Mouse (Mus musculus): ENCODE results near the gene Ttc23l.
A peak's percentile ranks its signal among the peaks of the same experiment; 100 is the strongest.
"Not testable (repeated sequence)": the region's sequence is repeated elsewhere in the genome, so short reads cannot be mapped to it uniquely, and the experiment has no call there.

Ttc23l gene

DNA sequence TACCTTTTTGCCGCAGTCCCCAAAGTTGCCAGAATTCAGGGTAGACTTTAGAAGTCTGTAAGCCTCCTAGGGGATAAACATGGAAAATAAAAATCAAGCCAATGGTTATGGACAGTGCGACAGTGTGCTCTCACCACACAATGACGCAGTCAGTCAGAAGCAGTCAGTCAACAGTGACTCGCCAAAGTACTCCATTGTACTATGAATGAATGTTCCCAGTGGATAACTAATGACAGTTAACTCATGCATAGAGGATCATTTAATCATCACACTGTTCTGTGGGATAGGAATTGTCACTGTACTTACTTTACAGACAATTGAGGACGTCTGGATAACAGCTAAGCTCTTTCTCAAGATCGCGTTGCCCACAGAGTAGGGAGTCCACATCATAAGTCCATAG lies 43.3 kb downstream of the Ttc23l start:
- DNase-seq (ENCODE audit: low spot score in 2 of 2): no peak

DNA sequence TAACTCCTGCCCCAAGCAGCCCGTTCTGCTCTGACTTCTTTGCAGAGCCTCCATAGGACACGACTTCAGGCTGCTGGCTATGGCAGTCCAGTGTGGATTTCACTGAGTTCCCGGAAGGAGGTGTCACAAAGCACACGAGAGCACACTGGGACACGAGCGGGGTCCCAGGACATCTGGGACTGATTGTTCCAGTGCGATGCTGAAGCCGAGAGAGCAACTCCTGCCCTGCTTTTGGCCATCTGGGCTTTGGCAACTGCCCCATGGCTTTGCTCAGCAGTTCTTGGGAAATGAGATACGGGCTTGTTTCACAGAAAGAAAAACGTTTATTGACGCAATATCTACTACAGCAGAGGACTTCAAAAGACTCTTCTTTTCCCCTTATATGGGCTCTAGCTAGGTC lies 52.4 kb downstream of the Ttc23l start:
- no peak for DNase-seq (ENCODE audit: low spot score in 2 of 2)

DNA sequence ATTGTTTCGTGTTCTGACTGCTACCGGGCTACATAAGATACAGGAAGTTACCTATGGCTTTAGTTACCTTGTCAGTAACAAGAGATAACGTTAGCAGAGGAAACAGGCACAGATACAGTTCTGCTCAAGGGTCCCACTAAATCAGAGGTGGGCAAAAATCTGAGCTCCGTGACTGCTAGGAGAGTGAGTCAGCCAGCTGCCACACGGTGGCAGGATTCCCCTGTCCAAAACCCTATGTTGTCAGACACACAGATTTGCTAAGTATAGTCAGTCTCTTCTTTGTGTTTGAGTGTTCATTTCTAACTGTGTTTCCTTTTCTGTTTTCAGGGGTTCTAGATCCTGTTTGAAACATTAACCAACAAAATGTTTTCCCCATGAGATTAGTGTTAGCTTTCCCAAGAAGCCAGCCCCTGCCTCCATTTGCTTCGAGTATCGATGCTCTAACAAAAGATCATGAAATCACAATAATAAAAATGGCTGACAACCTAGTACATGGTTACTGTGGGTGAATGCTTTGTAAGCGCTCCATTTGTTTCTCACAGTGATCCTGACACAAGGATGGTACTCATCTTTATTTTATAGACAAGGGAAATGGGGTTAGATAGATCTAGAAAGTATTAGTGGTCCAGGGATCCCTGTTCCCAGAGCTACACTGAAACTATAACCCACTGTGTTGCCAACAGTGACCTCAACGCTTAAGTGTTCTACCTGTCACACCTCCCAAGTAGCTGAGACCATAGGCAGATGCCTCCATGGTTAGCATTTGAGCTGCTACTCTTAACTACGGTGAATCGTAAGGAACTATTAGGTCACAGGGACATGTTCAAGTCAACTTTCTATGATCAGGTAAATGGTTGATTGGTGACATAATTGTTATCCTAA lies 57.4 kb downstream of the Ttc23l start:
- peak in 1 of 2 experiments; percentile 54 for DNase-seq (ENCODE audit: low spot score in 2 of 2)

DNA sequence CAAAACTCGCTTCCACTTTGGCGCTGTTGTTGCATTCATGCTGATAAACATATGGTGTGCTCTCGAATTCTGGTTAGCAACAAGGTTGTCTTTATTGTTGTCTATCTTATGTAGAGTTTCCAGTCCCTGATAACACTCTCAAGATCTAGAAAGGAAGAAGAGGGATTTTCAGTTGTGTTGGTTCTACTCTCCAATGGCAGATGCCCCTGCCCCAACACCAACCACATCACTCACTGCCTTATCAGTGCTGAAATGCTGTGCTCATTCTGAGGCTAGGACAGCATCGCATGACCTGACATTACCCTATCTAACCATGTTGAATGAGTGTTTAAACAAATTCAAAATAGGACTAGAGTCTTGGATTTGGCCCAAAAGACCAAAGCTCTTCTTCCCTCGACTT lies 58.4 kb downstream of the Ttc23l start:
- DNase-seq (ENCODE audit: low spot score in 2 of 2): no peak

DNA sequence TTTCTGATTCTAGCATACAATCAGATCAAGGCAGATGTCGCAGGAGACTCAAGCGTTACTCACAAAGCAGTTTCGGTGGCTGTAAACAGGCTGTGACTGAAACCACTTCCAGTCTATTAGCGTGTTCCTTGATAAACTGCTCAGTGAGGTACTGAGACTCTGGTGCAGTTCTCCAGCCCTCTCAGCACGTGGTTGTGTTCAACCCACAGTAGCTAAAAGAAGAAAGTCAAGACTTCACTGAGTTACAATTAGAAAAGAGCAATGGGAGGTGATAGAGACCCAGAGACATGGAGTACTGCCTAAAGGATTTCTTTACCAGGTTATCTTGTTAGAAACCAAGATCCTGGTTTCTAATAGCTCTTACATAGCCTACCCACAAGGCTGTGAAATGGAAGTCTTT lies 58.9 kb downstream of the Ttc23l start:
- DNase-seq (ENCODE audit: low spot score in 2 of 2): no peak

DNA sequence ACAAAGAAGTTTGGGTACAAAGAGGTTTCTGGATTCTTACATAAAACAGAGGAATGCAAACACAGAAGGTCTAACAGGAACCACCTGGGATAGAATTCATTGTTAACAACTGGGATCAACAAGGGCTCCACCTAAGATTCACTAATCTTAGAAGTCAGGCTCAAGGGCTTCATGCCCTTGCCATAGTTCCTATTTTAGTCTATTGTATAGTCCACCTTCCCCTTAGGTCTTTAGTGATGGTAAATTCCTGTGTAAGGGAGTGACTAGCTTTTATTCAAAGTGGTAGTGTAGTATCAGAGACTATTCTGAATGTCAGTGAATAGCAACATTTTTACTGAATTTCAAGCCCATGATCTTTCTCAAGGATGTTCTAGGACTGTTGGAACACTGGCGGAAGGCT lies 61.8 kb downstream of the Ttc23l start:
- DNase-seq (ENCODE audit: low spot score in 2 of 2): not testable (repeated sequence)

DNA sequence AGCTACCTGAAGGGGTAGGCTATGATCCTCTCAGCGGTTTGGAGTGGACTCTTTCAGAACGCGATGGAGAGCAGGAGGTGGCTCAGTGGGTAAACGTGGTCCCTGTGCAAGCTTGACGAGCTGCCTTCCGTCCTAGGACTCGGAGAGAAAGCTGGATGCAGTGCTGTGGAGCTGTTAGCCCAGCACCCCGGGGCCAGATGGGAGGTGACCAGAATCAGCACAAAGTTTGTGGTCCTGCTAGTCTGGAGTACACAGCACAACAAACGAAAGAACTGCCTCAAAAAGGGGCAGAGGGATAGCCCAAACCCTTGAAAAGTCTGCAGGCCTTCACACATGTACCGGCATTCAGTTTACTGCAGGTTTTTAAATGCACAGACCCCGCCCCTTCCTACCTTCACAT lies 62.5 kb downstream of the Ttc23l start:
- DNase-seq (ENCODE audit: low spot score in 2 of 2): no peak

DNA sequence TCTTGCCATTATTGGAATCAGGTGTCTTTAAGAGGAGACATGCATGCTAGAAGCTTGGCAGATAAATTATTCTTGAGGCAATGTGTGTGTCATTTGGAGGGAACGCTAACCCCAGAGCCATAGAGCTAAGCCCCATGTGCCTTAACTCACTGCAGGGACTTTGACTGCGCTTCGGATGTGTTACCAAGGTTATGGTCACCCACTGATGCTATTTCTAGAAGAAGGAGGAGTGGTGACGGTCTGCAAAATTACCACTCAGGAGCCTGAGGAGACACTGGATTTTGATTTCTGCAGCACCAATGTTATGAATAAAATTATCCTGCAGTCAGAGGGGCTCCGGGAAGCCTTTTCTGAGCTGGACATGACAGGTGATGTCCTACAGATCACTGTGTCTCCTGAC lies 68.4 kb downstream of the Ttc23l start:
- peak in 1 of 2 experiments; percentile 22 for DNase-seq (ENCODE audit: low spot score in 2 of 2)

DNA sequence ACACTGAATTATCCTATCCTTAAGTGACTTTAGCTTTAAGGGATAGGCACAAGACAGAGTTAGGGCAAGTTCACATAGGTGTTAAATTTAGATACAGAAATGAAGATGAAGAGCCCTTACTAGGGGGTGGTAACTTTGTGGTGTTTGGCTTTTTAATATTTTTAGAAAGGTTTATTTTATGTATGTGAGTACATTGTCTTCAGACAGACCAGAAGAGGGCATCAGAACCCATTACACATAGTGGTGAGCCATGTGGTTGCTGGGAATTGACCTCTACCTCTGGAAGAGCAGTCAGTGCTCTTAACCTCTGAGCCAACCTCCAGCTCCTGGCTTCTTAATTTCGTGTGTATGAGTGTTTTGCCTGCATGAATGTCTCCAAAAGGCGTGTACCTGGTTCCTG lies 71.2 kb downstream of the Ttc23l start:
- DNase-seq (ENCODE audit: low spot score in 2 of 2): no peak

DNA sequence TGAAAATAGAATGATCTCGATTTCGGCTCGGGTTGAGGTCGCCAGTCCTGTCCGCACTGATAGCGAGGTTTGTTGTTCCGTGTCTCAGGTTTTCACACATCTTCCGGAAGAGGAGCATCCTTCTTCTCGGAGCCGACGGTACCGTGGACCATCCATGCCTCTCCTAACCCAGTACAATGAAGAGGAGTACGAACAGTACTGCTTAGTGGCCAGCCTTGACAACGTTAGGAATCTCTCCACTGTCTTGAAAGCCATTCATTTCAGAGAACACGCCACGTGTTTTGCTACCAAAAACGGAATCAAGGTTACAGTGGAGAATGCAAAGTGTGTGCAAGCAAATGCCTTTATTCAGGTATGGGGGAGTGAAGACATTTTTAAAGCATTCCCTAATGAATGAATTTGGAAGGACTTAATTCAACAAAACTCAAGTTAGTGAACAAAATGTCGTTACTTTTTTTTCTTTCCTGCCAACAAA lies 72.1 kb downstream of the Ttc23l start:
- DNase-seq (ENCODE audit: low spot score in 2 of 2): no peak

DNA sequence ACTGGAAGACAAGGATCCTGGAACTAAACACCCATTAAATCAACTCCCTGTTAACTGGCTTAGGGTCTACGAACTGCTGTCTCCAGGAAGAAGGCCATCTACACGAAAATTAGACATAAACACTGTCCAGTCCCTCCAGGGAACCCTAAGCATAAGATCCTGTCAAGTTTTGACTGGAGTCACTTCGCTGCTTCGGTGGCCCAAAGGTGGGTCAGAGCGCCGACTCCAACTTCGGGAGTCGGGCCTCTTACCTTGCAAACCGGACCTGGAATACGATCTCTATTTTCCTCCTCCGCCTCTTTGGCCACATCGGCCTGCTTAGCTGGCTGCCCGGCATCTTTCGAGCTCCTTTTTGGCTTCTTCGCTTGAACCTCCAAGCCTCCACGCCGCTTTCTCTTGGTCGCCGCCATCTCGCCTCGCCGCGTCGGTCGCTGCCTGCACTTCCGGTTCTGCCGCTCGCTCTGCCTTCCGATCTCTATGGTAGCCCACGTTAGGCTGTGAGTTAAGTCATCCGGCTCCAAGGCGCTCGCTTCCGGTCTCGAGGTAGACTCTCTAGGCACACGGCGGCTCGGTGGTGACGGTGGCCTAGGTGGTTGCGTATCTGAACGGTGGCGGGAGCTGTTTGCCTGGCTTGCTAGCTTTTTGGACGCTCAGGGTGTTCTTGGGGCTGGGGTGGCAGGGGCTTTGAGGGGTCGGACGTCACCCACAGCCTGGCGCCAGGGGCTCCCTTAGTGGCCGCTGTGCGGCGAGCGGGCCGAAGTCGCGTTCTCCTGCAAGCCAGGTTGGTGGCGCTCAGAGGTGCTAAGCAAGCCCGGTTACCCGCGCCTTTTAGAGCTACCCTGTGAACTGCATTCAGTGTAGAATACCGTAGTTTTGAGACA lies 72.7 kb downstream of the Ttc23l start, which contains the start of the genes Brix1 and Rad1:
Gene Brix1, minus strand, starts transcription at position 464 of the 881 bp plus-strand sequence.
Gene Rad1, plus strand, starts transcription at position 535 of the 881 bp plus-strand sequence.
- peak; percentile 87 to 96 for DNase-seq (ENCODE audit: low spot score in 2 of 2)

DNA sequence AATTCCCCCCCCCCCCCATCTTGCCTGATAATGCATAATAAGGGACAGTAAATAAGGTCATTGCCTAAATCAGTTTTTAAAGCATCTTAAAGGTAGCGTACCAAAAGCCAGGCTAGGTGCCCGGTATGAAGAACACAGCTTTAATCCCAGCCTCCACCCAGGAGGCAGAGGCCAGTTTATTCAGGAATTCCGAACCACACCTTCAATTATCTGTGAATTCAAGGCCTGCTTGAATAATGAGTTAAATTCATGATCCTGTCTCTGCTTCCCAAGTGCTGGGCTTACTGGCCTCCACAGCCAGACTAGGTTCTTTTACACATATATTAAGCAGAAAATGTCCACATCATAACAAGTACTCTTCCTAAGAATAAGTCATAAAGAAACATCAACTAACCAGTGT lies 87.5 kb downstream of the Ttc23l start:
- DNase-seq (ENCODE audit: low spot score in 2 of 2): no peak

DNA sequence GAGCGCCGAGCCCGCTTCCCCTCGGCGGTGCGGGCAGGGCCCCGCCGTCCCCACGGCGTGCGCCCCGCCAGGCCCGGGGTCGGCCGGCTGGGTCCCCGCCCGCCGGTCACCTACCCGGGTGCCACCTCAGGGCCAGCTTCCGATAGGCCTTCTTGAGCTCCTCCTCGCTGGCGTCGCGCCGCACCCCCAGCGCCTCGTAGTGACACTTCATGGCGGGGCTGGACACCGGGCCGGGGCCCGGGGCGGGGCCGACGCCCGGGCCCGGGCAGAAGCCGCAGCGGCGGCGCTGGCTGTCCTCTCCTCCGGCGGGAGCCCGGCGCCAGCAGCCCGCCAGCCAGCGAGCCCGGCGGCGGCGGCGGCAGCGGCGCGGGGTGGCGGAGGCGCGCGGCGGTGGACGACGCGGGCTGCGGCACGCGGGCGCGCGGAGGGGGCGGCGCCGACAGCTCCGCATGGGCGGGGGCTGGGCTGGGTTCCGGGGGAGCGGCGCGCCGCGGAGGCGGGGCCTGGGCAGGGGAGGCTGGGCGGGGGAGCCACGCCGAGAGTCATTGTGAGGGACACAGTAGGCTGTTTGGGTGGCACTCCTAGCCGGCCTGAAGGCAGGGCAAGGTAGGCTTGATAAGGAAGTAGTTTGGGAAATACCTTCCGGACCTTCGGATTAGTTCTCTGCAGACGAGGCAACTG lies 88.2 kb downstream of the Ttc23l start, which contains the start of gene Dnajc21:
Gene Dnajc21, minus strand, starts transcription at position 366 of the 681 bp plus-strand sequence.
- peak in 1 of 2 experiments; percentile 71 for DNase-seq (ENCODE audit: low spot score in 2 of 2)

DNA sequence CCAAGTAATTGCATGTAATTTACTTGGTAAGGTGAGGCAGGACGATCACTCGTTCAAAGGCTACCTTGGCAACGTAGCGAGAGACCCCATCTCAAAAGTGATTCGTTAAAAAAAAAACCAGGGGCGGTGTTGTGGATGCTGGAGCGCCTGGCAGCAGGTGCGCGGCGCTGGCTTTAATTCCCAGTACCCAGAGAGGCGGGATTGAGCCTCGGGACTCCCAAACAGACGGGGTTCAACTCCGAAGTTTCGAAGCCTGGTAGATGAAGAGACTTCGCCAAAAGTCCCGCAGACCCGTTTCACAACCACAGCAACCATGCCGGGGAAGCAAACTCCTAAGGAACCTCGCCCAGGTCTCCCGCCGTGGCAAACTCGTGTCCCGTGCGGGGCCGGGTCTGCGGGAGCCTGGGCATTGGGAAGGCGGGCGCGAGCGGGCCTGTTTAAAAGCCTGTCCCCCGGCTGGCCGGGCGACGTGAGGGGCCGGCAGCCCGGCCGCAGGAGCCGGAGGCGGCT lies 88.8 kb downstream of the Ttc23l start:
- DNase-seq (ENCODE audit: low spot score in 2 of 2): peak in 1 of 2 experiments; percentile 22

DNA sequence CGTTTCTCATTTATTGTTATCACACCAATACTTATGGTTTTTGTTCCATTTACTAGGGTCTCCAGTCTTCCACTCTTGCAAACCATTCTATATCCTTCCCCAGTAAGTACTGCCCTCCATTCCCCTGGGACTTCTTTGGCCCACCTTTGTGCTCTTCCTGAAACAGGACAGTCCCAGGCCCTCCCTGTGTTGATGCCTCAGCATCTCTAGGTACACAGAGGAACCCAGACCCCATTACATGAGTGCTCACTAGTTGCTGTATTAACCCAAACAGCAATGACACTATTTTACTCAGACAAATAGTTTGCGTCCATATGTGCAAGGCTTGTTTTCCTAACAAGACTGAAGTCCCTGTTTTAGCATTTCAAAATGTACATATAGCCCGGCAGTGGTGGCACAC lies 89.7 kb downstream of the Ttc23l start:
- no peak for DNase-seq (ENCODE audit: low spot score in 2 of 2)

DNA sequence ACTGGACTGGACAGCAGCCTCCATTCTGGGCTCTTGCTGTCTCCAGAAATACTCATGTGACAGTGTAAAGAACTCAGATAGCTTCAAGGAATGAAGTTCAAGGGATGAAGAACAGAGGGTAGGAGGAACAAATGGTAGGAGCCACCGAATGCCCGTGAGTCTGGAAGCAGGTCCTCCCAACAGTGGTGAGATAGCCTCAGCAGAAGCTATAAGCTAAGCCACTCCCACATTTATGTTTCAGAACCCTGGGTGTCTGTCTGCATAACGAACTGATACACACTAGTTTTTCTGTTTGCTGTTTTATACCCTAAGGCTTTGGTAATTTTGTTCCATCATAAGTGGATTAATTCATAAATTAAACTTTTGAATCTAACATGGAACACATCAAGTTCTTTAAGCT lies 93.8 kb downstream of the Ttc23l start:
- no peak for DNase-seq (ENCODE audit: low spot score in 2 of 2)

DNA sequence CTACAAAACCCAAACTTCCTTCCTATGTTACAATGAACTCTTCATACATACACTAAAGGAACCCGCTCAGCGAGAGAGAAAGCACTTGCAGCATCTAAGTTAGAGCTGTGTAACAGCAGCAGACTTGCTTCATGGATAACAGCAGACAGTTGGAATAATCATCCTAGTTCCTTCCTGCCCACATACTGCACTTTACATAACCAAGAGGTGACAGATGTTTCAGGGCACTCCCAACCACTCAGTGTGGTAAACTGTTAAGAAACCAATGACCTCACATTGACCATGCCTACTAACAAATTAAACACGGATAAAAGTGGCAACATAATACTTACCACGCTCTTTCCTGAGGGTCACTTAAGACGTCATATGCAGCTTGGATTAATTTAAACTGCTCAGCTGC lies 94.9 kb downstream of the Ttc23l start:
- peak in 1 of 2 experiments; percentile 40 for DNase-seq (ENCODE audit: low spot score in 2 of 2)

DNA sequence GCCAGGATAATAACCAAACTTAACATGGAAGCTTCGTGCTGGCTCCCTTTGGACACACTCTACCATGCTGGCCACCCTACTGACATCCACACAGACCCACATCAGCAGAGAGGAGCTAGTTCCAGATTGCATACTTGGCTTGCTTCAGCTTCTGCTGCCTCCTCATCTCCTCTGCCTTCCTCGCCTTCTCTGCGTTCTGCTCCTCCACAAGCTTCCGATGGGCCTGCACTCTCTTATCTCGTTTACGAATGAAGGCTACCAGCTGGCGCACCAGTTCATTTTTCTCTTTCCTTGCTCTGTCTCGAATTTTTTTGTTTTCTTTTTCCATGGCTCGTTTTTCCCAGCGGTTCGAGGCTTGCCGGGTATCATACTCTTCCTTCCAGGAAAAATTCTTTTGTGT lies 97.5 kb downstream of the Ttc23l start:
- DNase-seq (ENCODE audit: low spot score in 2 of 2): no peak

Measured in left cerebral cortex, adult 9 months (tissue).